Mouse (Mus musculus): Measurements from ENCODE around the gene Rasgef1b.

Rasgef1b gene

DNA sequence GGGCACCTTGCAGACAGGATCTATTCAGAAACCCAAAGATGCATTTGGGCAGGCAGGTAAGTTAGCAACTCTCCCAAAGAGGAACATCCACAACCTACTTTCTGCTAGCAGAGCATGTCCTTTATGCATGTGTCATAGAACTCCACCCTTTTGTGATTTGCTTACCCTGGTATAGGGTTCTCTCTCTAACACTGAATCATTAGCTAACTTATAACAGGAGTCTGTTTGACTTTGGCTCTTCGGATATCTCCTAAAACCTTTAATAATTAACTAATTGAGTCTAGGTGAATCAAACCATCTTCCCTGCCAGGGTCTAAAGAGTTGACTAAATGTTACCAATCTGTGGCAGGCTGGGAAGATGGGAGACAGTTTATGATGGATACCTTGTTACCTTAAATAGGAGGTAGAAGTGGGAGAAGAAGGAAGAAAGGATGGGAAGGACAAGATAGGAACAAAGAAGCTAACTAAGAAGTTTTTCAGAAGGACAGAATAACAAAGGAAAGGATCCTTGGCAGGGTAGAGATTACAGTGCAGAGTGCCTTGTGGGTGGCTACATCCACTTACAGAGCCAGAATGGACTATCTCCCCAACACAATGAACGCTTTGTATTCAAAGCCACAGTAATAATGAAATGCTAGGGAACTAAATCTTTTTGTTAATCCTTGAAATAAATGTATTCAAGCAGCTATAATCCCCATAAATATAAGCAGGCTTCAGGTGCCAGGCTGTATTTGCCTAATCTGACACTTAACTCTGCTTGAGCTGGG, 186.7 kb downstream of the Rasgef1b start:
- no peak for DNase-seq (ENCODE audit: low spot score in 2 of 2)

GRCm38 (mm10) chr5:99541321-99541895, 187.5 kb downstream of the Rasgef1b start:
- no peak for DNase-seq (ENCODE audit: low spot score in 2 of 2)

DNA sequence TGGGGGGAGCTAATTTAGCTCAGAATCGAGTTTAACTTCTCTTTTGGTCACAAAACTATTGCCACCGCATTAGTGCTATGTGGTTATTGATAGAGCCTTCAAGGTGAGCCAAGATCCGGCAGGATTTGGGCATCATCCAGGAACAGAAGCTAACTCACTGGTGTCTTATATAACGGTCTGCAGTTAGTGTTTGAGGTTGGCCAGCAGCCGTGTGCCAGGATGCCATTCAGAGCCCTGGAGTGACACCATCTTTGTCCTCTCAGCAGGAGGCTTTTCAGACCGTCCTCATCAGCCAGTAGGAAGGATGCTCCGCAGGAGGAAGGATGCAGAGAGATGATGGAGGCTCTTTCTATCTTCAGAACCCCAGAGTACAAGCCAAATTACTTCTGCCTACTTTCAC, 195.4 kb downstream of the Rasgef1b start:
- DNase-seq (ENCODE audit: low spot score in 2 of 2) = no peak

DNA sequence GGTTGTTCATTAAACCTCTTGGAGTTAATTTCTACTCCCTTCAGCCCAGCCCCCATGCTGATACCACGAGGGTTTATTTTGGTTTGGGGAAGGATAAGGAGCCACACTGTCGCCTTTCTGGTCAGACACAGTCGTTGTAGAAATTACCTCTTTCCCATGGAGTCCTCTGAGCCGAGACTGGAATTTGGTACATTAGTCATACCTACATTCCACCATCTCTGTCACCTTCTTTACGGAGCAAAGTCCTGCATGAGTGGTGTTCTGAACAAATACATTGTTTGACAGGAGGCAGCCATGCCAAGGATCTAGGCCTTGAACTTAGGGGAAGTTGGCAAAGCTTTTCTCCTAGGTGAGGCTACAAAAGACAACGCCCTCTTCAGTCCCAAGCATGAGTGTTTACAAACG, 202.1 kb downstream of the Rasgef1b start:
- no peak for DNase-seq (ENCODE audit: low spot score in 2 of 2)

DNA sequence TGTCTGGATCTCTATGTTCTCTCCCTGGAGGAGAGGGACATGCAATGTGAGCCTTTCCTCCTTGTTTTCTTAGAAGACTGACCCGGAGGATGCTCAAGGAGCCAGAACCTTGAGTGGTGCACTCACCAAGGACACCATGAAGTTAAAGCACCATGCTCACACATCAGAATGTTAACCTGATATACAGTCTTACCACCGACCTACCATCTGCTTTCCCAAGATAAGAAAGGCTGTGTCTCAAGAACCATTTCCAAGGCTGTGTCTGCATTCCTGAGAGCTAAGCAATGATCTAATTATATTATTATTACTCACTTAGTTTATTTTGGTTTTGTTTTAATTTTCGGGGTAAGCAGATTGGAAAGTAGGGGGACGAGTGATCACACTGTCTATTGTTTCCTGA, 203.2 kb downstream of the Rasgef1b start:
- DNase-seq (ENCODE audit: low spot score in 2 of 2) = no peak

GRCm38 (mm10) chr5:99522571-99523269, 206.1 kb downstream of the Rasgef1b start:
- no peak for DNase-seq (ENCODE audit: low spot score in 2 of 2)

GRCm38 (mm10) chr5:99521411-99521810, 207.5 kb downstream of the Rasgef1b start:
- DNase-seq (ENCODE audit: low spot score in 2 of 2) = peak in 1 of 2 experiments; percentile 34

DNA sequence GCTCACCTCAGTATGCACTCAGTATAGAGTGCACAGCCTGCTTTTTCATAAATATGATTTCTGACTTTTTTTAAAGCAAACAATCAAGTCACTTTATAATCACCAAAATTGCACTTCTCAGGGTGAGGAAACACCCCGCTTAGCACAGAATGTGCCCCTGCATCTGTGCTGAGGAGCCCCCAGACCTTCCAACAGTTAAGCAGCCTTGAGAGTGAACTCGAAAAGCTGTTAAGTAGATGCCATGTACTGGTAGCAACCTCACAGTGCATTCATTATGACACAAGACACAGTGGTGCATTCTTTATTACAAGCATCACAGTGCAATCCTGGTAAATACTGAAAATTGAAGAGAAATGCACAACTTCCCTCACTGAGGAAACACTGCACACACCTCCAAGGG, 209.3 kb downstream of the Rasgef1b start:
- no peak for DNase-seq (ENCODE audit: low spot score in 2 of 2)

DNA sequence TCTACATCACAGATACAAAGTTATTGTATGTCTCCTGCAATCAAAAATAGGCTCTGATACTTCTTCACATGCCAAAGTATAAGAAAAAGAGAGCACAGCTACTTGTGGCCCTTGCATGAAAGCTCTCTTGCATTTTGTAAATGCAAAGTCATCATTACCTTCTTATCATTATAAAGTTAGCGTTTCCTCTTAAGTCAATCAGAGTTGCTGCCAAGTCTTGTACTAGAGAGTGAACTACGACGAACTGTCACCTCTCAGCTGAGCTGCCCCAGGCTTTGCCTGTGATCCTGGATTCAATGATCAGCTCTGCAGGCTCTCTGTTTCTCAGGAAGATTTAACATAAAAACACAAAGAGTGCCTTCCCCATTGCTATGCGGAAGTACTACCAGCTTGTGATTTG, 209.8 kb downstream of the Rasgef1b start:
- DNase-seq (ENCODE audit: low spot score in 2 of 2) = no peak

DNA sequence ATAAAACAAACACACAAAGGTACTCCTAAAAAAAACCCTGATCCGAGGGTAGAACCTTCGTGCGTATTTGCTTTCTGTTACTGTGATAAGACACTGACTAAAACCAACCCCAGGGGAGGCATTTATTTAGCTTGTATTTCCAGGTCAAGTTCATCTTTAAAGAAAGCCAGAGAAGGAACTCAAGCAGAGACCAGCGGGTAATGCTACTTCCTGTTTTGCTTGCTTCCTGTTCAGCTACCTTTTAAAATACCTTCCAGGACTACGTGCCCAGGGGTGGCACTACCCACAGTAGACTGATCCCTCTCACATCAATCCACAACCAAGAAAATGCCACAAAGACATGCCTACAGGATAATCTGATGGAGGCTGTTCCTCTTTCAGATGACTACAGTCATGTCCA, 212.7 kb downstream of the Rasgef1b start:
- no peak for DNase-seq (ENCODE audit: low spot score in 2 of 2)

DNA sequence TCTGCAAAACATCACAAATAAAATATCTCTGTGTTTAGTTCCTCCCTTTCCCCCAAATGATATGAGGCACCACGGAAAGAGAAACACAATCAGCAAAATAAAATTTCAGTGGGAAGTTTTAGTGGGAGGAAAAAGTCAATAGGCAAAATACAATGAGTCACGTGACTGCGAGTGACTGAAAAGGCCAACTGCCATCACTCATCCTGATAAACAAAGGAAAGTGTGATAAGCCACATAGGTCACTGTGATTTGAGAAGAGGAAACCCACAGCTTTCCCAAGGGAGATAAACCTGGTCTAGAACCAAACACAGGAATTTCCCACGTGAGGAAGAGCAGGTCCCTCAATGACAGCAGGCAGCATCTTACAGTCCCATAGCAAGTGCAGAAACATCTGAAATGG, 213.1 kb downstream of the Rasgef1b start:
- DNase-seq (ENCODE audit: low spot score in 2 of 2) = no peak

DNA sequence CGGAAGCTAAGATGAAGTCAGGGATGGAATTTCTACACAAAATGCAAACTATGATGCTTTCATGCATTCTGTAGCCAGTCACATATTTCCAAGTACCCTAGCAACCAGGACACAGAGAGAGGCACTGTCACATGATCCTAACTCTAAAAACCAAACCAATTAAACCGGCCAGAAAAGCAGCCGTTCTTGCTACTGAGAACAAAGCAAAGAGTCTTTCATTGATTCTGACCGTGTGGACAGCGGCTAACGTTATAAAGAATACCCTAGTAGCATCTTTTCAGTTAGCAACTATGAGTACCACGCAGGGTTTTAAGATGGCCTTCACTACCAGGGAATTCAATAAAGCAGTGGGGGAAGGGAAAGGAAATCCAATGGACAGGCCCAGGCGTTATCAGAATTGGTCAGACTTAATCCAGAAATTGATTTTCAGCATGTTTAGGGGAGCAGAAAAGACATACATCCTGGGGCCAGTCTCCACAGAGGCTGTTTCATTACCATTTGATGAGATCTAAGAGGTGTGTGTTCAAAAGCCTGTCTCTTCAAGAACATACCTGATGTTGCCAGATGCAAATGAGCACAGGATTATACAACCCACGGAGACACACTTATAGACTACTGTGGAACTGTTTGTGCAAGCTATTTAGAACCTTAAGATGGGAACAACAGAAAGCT, 215.5 kb downstream of the Rasgef1b start:
- DNase-seq (ENCODE audit: low spot score in 2 of 2) = no peak

- no peak for DNase-seq (ENCODE audit: low spot score in 2 of 2)
Observed at GRCm38 (mm10) chr5:99511081-99511480, 217.8 kb downstream of the Rasgef1b start.

DNA sequence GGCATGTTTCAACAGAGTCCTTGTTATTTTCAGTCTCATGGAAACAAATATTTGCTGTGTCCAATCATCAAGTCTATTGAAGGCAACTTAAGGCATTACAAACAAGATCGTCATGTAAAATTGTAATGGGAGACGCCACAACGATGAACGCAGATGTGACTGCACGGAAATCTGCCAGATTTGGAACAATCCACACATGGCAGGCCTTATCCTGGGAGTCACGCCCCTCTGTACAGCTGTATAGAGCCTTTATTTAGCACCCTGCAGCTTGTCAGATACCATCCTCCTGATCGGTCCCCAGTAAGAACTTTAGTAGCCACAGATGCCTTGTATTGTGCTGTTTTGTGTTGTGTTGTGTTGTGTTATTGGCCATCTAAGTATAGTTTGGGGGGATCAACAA, 222.8 kb downstream of the Rasgef1b start:
- no peak for DNase-seq (ENCODE audit: low spot score in 2 of 2)

DNA sequence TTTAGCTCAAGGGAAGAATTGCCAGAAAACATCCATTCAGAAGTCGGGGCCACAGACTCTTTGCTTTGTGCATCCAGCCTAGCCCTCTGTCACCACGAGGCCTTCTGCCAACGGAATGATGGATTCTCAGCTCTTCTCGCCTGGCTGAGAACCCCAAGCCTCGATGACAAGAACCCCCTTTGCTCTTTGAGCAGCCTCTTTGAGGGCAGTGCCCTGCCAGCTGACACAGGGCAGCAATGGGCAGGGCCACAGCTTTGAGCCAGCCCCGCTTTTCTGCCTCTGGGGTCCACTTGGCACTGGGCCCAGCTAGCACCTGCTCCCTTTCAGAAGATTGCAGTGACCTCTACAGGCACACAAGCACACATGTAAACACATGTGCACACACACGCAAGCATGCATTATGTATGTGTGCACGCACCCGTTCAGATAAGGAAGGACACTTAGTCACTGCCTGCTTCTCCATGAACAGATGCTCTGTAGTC, 224.5 kb downstream of the Rasgef1b start:
- no peak for DNase-seq (ENCODE audit: low spot score in 2 of 2)

DNA sequence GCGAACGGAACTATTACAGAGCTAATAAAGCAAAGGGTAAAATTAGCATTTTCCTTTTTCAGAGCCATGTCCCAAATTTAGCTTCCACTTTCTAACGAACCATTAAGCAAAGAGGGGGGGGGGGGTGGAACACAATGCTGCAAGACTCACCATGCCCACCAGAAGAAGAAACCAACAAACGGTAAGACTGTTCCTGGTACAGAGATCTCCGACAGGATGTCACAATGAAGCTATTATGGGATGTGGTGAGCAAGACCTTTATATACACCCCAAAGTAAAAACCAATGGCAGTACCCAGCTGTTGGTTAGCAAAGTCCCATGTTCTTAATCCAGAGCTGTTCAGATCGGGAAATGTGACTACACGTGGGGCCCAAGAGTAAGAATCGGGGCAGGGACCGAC, 226.2 kb downstream of the Rasgef1b start:
- no peak for DNase-seq (ENCODE audit: low spot score in 2 of 2)

GRCm38 (mm10) chr5:99499404-99500089, 229.3 kb downstream of the Rasgef1b start:
- DNase-seq (ENCODE audit: low spot score in 2 of 2) = no peak

- no peak for DNase-seq (ENCODE audit: low spot score in 2 of 2)
Observed at GRCm38 (mm10) chr5:99497856-99498255, 231.0 kb downstream of the Rasgef1b start.

DNA sequence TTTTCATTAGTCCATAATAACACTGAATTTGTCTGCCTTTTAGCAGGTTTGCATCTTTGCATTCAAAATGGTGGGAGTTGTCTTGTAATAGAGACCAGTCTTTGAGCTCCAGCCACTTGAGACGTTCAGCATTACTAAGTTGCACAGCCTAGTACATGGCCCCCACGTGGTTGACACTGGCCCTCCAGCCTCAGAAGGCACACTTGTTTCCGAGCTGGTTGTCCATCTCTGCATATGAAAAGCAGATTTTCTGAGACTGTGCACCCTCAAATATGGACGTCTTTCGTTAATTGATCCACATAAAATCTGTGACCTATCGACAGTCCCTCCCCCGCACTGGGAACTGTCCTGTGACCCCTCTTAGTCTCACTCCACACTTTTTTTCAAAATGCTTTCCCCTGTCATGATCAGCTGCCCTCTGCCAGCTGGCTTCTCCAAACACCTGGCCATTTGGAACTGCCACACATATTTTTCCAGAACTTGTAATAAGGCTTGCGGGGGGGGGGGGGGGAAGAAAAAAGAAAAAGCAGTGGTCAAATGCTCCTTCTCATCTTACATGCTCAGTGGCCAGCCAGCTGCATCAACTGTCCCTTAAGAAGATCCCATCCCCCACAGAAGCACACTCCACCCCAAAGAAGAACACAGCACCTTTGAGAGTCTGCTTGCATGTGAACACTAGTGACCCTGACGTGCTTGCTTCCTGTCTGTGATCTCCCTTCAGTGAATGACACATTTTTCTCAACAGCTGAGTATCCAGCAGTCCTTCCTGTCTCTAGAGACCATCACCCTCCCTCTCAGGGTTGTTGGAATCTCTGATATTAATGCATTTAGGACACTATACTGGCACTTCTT, 231.7 kb downstream of the Rasgef1b start:
- no peak for DNase-seq (ENCODE audit: low spot score in 2 of 2)

- DNase-seq (ENCODE audit: low spot score in 2 of 2) = no peak
Observed at GRCm38 (mm10) chr5:99496157-99496453, 232.8 kb downstream of the Rasgef1b start.

Data from frontal cortex, postnatal 25 days (tissue).